Mouse (Mus musculus) intestine, embryonic 14.5 days (tissue): ENCODE results near the gene Fmnl3. TPM values are rescaled to one million over a fixed set of nuclear protein-coding genes. Genes with fewer than 3 reads are reported as not detected.
A peak's percentile ranks its signal among the peaks of the same experiment; 100 is the strongest.

Experiments
- ATAC-seq: fragments of 200-750 bp; cut with Nextera tagmentation; replicated peaks from 2 replicates; pipeline ENCODE4 v1.8.0; 2017; ENCODE audit warnings: low read depth, moderate number of reproducible peaks, moderate TSS enrichment, moderate library complexity; ENCODE audit not compliant: low FRiP score, low TSS enrichment
- DNase-seq: peaks from one replicate; pipeline ENCODE4 v3.0.0-alpha.2; 2018; ENCODE audit warnings: low spot score
- H3K27ac ChIP-seq: fragments of 300-500 bp; sonication (generic); 2 replicates; pipeline ENCODE4 v1.5.1; 2014; ENCODE audit warnings: low read depth, mild to moderate bottlenecking, control low read depth
- H3K27me3 ChIP-seq: fragments of 300-500 bp; sonication (generic); replicated peaks from 2 replicates; pipeline ENCODE4 v1.6.1; 2014; ENCODE audit warnings: low read length, control low read depth; ENCODE audit not compliant: control insufficient read depth, insufficient read depth
- H3K36me3 ChIP-seq: fragments of 300-500 bp; sonication (generic); 2 replicates; pipeline ENCODE4 v1.6.1; 2014; ENCODE audit warnings: low read length, control low read depth; ENCODE audit not compliant: control insufficient read depth, insufficient read depth
- H3K4me1 ChIP-seq: fragments of 300-500 bp; sonication (generic); replicated peaks from 2 replicates; pipeline ENCODE4 v1.6.1; 2014; ENCODE audit warnings: low read length, control low read depth, mixed read lengths; ENCODE audit not compliant: control insufficient read depth, insufficient read depth
- H3K4me2 ChIP-seq: fragments of 300-500 bp; sonication (generic); 2 replicates; pipeline ENCODE4 v1.6.1; 2014; ENCODE audit warnings: low read length
- H3K4me3 ChIP-seq: fragments of 300-500 bp; sonication (generic); 2 replicates; pipeline ENCODE4 v1.5.1; 2014; ENCODE audit warnings: low read depth, low read length, control low read depth, mixed read lengths
- H3K9ac ChIP-seq: fragments of 300-500 bp; sonication (generic); 2 replicates; pipeline ENCODE4 v1.6.1; 2014; ENCODE audit warnings: mild to moderate bottlenecking, low read length
- H3K9me3 ChIP-seq: fragments of 300-500 bp; sonication (generic); 2 replicates; pipeline ENCODE4 v1.6.1; 2016; ENCODE audit warnings: low read length, control low read depth; ENCODE audit not compliant: control insufficient read depth
- WGBS: fragments of 180-500 bp; shearing (Covaris S2); extraction: QIAGEN DNeasy Blood & Tissue Kit; methylation state at CpG from one replicate; pipeline ENCODE4 v1.1.7; 2014; 5-methylcytosine and 5-hydroxymethylcytosine counted together
- polyA plus RNA-seq: library from polyadenylated mRNA; unstranded; fragments of >200 nt; fragmentation: Nextera tagmentation; extraction: Ambion mirVana; gene quantifications from 2 replicates; pipeline ENCODE4 v1.2.1, GENCODE M21; 2014

Gene Fmnl3
- polyA plus RNA-seq, 1 experiment from 2014 or later, result 15.9 TPM

DNA sequence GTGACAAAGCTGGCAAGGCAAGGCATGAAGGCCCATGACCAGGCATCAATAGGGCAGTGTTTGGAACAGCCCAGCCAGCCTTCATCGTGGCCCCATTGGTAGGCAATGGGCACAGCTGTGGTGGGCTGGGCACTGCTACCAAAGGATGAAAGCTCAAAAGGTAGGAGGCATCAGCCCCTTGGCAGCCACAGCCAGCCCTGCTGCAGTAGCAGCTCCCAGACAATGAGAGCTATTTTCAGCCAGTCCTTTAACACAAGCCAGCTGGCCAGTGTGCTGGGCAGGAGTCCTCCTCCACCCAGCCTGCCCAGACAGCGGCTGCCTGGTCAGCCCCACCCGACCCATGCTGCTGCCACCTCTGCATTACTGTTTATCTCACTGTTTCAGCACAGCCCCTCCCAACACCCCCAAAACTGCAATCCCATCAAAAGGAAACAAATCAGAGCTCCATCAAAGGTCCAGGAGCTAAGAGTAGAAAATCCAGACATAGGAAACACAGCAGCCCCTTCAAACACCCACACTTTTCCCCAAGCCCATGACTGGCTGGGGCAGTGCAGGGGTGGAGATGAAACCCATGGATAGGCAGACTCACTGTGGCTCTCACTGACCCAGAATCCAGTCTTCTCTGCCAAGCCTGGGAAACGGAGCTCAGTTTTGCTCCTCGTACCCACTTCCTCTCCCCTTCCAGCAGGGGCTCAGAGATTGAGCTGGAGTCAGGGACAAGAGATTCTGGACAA lies 26.7 kb downstream of the Fmnl3 start:
- H3K9me3 ChIP-seq, result no peaks in the 10 kb centered on the region
- H3K4me2 ChIP-seq, result no peak overlapping the region
- DNase-seq, result no peak
- WGBS, result 23% methylated on average over 5 of the region's 5 CpGs
- no peak for ATAC-seq
- H3K4me1 ChIP-seq, result peaks cover 53% of the 10 kb centered on the region
- no peaks in the 10 kb centered on the region for H3K27me3 ChIP-seq
- 0 out of 2 replicates have a peak overlapping the region, but pooled peaks have one; percentile 4 for H3K9ac ChIP-seq
- no peaks in the 10 kb centered on the region for H3K36me3 ChIP-seq
- H3K4me3 ChIP-seq, result no peak overlapping the region
- H3K27ac ChIP-seq, result peak overlapping the region; percentile 58

DNA sequence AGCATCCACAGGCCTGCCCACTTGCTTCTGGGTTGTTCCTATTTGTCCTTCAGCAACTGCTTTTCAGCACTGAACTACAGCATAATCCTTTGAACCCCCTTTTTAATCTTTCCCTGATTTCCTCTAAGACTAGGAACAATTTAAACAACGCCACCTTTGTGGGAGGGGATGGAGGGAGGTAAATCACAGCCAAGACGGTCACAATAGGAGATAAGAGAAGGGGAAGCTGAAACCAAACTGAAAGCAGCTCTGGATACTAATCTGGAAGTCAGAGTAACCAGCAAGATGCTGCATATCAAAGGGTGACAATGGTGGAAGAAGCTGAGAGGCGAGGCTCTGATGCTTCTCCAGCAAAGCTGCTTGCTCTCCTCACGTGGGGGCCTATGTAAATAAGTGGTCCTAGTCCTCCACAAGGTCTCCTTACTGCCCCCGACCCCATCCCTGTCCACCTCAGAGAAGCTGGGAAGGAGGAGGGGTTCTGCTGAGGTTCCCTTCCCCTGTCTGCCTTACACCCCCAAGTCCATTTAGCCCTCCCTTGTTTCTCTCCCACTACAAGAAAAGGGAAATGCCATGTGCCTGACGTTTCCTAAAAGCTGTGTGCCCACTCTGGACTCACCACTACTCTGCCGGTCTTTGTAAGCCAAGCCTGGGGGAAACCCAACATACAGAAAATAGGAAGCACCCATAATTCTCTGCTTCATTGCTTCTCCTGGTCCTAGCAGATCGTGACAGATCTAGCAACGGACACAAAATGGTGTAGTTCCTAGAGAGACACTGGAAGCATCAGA lies 27.9 kb downstream of the Fmnl3 start:
- no peak overlapping the region for H3K4me3 ChIP-seq
- WGBS, result 58% methylated on average over 9 of the region's 9 CpGs
- H3K9me3 ChIP-seq, result no peaks in the 10 kb centered on the region
- ATAC-seq (no peak), DNase-seq (no peak)
- H3K9ac ChIP-seq, result no peak overlapping the region
- 0 out of 2 replicates have a peak, but pooled peaks cover 4% of the 10 kb centered on the region for H3K36me3 ChIP-seq
- peaks cover 53% of the 10 kb centered on the region for H3K4me1 ChIP-seq
- H3K4me2 ChIP-seq, result no peak overlapping the region
- H3K27ac ChIP-seq, result no peak overlapping the region; the same call in 1 of the 2 replicates
- H3K27me3 ChIP-seq, result no peaks in the 10 kb centered on the region

DNA sequence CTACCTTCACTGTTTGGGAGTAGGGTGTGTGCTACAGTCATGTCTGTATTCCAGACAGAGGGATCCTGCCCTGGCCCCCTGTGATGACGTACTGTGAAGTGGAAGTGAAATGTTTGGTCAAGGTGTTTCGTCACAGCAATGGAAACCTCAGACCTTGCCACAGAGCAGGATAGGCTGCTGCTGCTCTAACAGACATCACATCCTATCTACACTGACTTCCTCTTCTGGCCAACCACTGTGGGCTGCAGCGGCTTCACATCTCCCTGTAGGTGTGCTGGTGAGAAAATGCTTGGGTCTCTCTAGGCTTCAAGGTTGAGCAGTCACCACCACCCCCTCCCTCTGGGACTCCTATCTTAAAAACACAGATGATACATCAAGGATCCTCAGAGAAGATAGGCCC lies 29.2 kb downstream of the Fmnl3 start:
- H3K4me1 ChIP-seq, result peaks cover 53% of the 10 kb centered on the region

DNA sequence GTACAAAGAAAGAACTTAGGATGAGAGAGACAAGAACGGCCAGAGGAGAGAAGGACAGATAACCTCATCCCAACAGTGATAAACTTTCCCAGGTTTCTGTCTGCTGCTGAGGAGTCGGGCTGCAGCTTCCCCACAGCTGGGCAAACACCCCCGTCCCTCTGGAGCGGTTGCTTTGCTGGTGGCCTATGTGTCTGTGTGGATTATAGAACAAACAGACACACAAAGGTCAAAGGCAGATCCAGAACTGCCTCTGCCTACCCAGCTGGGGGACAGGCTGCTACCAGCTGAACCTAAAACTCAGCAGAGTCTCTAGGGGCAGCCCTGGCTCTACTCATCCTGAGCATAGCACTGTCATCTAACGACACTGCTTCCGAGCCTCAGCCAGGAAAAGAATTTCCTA lies 30.6 kb downstream of the Fmnl3 start:
- Histone ChIP-seq H3K27me3 (no peaks in the 10 kb centered on the region), H3K4me2 (no peak overlapping the region), H3K9me3 (no peaks in the 10 kb centered on the region), H3K9ac (no peak overlapping the region), H3K4me3 (no peak overlapping the region), H3K4me1 (peaks cover 48% of the 10 kb centered on the region), H3K27ac (peak overlapping the region; percentile 52), H3K36me3 (0 out of 2 replicates have a peak, but pooled peaks cover 4% of the 10 kb centered on the region)
- ATAC-seq (no peak), DNase-seq (no peak)
- WGBS, result 16% methylated on average over 6 of the region's 6 CpGs

More for the DNA sequence above, 29.2 kb downstream of the Fmnl3 start:
- DNase-seq, result no peak
- no peak overlapping the region for H3K4me3 ChIP-seq
- no peak for ATAC-seq
- H3K9me3 ChIP-seq, result no peaks in the 10 kb centered on the region
- 0 out of 2 replicates have a peak, but pooled peaks cover 4% of the 10 kb centered on the region for H3K36me3 ChIP-seq
- H3K27me3 ChIP-seq, result no peaks in the 10 kb centered on the region
- no peak overlapping the region; the same call in 1 of the 2 replicates for H3K27ac ChIP-seq
- WGBS, result 78% methylated on average over 3 of the region's 3 CpGs
- H3K4me2 ChIP-seq, result no peak overlapping the region
- no peak overlapping the region for H3K9ac ChIP-seq

DNA sequence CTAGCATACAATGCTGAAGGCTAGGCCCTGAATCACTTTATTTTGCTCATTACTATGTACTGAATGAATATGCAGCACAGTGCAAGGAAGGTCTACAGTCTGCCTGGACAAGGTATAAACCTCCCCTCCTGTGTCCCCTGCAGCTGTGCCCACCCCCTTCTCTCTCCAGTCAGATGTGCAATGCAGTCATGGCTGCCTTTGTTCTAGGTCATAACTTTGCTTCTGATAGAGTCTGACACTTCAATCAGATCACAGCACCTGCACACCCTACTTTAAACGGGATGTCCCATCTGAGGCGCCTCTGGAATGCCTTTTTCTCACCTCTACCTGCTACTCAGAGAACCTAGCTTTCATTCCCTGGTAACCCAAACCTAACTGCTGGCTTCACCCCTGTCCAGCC lies 31.4 kb downstream of the Fmnl3 start:
- Histone ChIP-seq H3K4me1 (peaks cover 48% of the 10 kb centered on the region), H3K27ac (no peak overlapping the region), H3K36me3 (0 out of 2 replicates have a peak, but pooled peaks cover 4% of the 10 kb centered on the region), H3K9ac (no peak overlapping the region), H3K4me2 (no peak overlapping the region), H3K27me3 (no peaks in the 10 kb centered on the region), H3K9me3 (no peaks in the 10 kb centered on the region), H3K4me3 (no peak overlapping the region)
- no peak for DNase-seq
- no peak for ATAC-seq
- WGBS, result 69% methylated on average over 2 of the region's 2 CpGs

DNA sequence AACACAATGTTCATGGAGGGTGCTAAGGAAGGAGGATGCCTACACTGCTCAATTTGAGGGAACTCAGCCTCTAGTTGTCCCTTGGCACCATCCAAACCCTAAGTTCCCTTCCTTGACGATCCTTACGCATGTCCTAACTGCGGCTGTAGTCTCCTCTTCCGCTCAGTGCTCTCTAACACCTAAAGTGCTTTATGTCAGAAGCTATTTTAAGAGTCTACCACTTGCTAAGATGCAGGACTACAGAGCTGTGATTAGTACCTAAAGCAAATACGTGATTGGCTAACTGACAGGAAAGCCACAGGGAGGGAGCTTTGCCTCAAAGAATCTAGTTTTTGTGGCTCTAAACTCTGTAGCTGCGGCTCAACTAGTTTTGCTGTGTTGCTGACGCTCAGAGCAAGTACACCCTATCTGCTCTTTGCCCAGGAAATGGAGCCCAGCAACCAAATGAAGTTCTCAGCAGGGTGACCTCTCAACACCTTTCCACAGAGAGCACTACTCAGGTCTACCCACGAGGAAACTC lies 34.4 kb downstream of the Fmnl3 start:
- Histone ChIP-seq H3K9me3 (no peaks in the 10 kb centered on the region), H3K4me2 (no peak overlapping the region), H3K36me3 (peaks cover 4% of the 10 kb centered on the region; the same call in 1 of the 2 replicates), H3K27me3 (no peaks in the 10 kb centered on the region), H3K9ac (no peak overlapping the region), H3K4me1 (peaks cover 43% of the 10 kb centered on the region), H3K27ac (no peak overlapping the region), H3K4me3 (no peak overlapping the region)
- DNase-seq (no peak), ATAC-seq (no peak)
- WGBS, result 80% methylated on average over 8 of the region's 8 CpGs

DNA sequence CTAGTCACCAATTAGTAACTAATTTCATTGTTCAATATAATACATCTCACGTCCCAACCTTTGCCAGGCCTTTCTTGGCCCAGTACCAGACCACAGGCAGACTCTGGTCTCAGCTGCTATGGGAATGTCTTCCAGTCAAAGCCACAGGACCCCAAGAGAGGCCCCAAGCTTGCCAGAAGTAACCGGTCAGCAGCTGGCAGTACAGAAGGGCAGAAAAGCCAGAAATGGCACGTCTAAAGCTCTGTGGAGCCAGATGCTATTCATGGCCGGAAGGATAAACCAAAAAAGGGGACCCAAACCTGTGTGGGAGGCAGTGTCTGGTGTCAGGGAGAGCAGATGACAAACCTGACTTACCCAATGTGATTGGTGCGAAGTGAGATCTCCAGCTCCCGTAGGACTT lies 35.8 kb downstream of the Fmnl3 start:
- 63% methylated on average over 6 of the region's 6 CpGs for WGBS
- Histone ChIP-seq H3K4me1 (peaks cover 35% of the 10 kb centered on the region), H3K27ac (peak overlapping the region; percentile 95; the same call in 1 of the 2 replicates), H3K9ac (no peak overlapping the region), H3K4me2 (no peak overlapping the region), H3K27me3 (no peaks in the 10 kb centered on the region), H3K36me3 (peaks cover 8% of the 10 kb centered on the region; the same call in 1 of the 2 replicates), H3K9me3 (no peaks in the 10 kb centered on the region), H3K4me3 (no peak overlapping the region)
- ATAC-seq (no peak), DNase-seq (no peak)

DNA sequence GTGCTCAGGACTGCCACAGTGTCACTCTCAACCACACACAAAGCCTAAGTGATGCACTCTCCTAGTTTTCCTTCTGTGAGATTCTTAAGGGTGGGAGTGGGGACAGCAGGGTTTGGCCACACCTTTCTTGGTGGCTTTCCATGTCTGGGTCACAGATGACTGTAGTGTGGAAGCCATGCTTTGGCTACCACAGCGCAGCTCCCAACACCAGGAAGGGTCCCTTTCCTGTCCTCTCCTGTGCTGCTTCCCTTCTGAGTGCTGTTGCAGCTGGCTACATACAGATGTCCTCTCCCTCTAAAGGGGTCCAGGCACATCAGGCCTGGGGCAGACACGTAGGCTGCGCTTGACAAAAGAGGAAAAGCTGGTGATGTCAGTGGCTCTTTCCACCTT lies 36.6 kb downstream of the Fmnl3 start:
- H3K9me3 ChIP-seq, result no peaks in the 10 kb centered on the region
- 76% methylated on average over 3 of the region's 3 CpGs for WGBS
- no peak overlapping the region for H3K4me3 ChIP-seq
- peak overlapping the region; percentile 11; the same call in 1 of the 2 replicates for H3K9ac ChIP-seq
- H3K27ac ChIP-seq, result peak overlapping the region; percentile 95
- H3K4me2 ChIP-seq, result peak overlapping the region; percentile 13
- peaks cover 16% of the 10 kb centered on the region; the same call in 1 of the 2 replicates for H3K36me3 ChIP-seq
- no peak for DNase-seq
- H3K4me1 ChIP-seq, result peaks cover 31% of the 10 kb centered on the region
- ATAC-seq, result no peak
- no peaks in the 10 kb centered on the region for H3K27me3 ChIP-seq
